Mouse (Mus musculus): ENCODE measurements around the gene 4632433K11Rik. TPM values are rescaled to one million over a fixed set of nuclear protein-coding genes. Genes with fewer than 3 reads are reported as not detected.
A peak's percentile ranks its signal among the peaks of the same experiment; 100 is the strongest.
"Not testable (repeated sequence)": the region's sequence is repeated elsewhere in the genome, so short reads cannot be mapped to it uniquely, and the experiment has no call there.

Gene 4632433K11Rik
- not detected for total RNA-seq (2021)
- long read RNA-seq, experiment 1: 0 reads
- long read RNA-seq, experiment 2: 0 reads

GRCm38 (mm10) chr7:5033818-5034217, at the start of gene 4632433K11Rik:
4632433K11Rik (plus strand) TSS chr7:5034118.
- DNase-seq: no peak
- intact Hi-C loops (cut with DNase I; ENCODE audit: low total_unique reads): no loop called here

DNA sequence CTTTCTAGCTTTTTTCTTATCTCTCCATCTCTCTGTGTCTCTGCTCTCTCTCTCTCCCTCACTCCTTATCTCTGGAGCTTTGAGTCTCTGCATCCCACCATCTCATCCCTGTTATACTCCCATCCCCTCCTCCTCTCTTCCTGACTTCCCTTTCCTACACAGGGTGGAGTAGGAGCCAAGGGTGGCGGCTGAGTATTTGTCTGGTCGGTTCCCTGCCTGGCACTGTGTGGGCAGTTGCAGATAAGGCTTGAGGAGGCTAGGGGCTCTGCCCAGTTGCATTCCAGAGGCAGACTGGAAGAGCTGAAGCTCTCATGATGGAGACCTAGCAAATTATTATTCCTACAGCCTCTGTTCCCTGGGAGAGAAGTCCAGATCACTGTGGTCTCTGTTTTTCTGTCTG, 45.7 kb upstream of the 4632433K11Rik start:
- intact Hi-C loops (cut with DNase I; ENCODE audit: low total_unique reads): no loop called here
- no peak for DNase-seq

GRCm38 (mm10) chr7:4993347-4993998, 40.4 kb upstream of the 4632433K11Rik start:
- intact Hi-C loops (cut with DNase I; ENCODE audit: low total_unique reads): no loop called here
- no peak for DNase-seq

DNA sequence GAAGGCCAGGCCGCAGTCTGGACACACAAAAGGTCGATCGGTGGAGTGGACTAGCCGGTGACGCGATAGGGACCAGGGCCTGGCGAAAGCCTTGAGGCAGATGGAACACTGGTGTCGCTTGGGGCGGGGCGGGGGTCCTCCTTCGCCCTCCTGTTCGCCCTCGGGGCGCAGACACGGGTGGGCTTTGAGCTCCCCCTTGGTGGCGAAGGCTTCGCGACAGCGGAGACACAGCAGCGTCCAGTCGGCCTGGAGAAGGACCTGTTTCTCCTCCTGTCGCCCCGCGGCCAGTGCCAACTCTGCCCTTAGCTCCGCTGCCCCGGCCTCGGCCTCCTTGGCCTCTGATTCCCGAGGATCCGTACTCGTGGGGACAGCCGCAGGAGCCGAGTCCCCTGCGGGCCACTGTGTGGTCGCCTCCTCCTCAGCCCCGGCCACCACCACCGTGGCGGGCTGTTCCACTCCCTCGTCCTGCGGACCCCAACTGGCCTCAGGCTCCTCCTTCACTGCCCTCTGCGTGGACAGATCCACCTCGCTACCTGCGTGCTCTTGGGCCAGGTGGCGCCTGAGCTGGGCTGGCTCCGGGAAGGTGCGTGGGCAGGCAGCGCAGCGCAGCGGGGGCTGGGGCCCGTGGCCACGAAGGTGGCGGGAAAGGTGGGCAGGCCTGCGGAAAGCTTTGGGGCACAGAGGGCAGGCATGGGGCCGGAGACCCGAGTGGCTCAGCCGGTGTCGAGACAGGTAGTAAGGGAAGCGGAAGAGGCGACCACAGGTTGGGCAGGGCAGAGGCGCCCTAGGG, 39.7 kb upstream of the 4632433K11Rik start:
- intact Hi-C loops (cut with DNase I; ENCODE audit: low total_unique reads): no loop called here
- peak; percentile 9 for DNase-seq

GRCm38 (mm10) chr7:4995268-4996002, 38.5 kb upstream of the 4632433K11Rik start:
- intact Hi-C loops (cut with DNase I; ENCODE audit: low total_unique reads): loop anchor here (2.0 kb wide), 1 partner anchor 57 kb away; no protein-coding TSS in a partner anchor
- no peak for DNase-seq

DNA sequence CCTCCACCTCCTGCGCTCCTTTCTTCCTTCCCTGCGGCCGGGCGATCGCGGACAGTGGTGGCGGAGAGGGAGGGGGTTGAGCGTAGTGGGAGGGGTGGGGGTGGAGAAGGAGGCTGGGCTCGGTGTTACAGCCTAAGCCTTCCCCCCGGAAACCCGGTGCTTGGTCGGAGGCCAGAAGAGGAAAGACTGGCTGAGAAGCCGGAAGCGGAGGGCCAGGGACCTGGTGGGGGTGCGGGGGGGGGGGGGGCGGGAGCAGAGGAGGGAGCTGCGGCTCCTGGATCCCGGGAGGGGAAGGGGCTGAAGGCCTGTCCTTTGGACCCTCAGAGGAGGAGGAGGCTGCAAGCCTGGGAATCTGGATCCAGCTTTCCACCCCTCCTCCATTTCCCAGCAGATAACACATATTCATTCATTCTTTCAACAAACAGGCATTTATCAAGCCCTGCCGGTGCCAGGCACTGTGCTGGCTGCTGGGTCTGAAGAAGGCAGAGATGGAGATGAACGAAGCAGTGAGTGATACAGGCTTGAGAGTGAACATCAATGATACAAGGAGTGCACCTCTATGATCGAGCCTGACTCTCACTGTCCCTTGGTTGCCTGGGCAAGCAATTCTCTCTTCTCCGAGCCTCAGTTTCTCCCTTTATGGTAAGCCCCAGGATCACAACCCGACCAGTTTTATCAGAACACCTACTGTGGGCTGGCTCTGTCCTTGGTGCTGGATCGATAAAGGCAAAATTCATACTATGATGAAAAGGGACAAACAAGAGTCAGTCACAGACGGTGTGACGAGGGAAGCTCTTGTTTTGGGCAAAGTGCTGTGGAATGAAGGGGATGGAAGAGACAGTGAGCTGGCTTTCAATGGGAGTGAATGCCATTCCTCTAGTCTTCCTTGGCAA, 37.7 kb upstream of the 4632433K11Rik start, which contains the start of gene Zfp579:
Gene Zfp579, minus strand, starts transcription at position 156 of the 893 bp plus-strand sequence.
- intact Hi-C loops (cut with DNase I; ENCODE audit: low total_unique reads): loop anchor here (2.0 kb wide), 1 partner anchor 57 kb away; no protein-coding TSS in a partner anchor
- DNase-seq: peak; percentile 96

DNA sequence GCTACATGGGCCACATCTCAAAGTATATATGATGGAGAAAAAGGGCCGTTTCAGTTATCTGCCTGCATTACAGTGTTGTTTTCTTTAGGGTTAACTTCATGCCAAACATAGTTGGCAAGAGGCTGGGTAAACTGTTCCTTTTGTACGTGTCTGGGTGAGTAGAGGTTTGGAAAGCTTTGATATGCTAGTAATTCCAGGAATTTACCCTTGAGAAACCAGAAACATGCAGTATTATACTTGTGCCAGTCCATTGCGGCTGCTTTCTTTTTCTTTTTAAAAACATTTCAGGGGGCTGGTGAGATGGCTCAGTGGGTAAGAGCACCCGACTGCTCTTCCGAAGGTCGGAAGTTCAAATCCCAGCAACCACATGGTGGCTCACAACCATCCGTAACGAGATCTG, 37.0 kb upstream of the 4632433K11Rik start:
- intact Hi-C loops (cut with DNase I; ENCODE audit: low total_unique reads): loop anchor here (2.0 kb wide), 1 partner anchor 56 kb away; no protein-coding TSS in a partner anchor
- no peak for DNase-seq

- DNase-seq: no peak
- intact Hi-C loops (cut with DNase I; ENCODE audit: low total_unique reads): no loop called here
These were observed 34.0 kb upstream of the 4632433K11Rik start for GRCm38 (mm10) chr7:4999876-5000275.

DNA sequence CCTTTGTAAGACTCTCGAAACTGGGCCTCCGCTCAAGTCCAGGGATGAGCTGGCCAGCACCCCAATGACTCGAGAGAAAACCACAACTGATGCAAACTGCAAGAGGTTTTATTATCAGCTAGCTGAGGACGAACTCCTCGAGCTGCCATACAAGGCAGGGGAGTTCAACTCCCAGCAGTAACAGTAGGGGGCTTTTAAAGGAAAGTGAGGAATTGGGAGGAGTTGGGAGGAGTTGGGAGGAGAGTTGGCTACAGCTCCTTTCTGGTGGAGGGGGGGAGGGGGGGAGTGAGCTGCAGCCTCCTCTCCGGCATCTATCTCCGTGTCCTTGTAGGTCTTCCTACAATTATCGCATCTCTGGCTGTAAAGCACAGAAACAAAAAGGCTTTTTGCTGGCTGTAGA, 31.0 kb upstream of the 4632433K11Rik start:
- DNase-seq; intact Hi-C loops (cut with DNase I; ENCODE audit: low total_unique reads): not testable (repeated sequence)

- no peak for DNase-seq
- intact Hi-C loops (cut with DNase I; ENCODE audit: low total_unique reads): no loop called here
These were observed 25.7 kb upstream of the 4632433K11Rik start for GRCm38 (mm10) chr7:5008229-5008628.

GRCm38 (mm10) chr7:5012681-5013513, 21.0 kb upstream of the 4632433K11Rik start:
- DNase-seq: no peak
- intact Hi-C loops (cut with DNase I; ENCODE audit: low total_unique reads): no loop called here

- intact Hi-C loops (cut with DNase I; ENCODE audit: low total_unique reads): loop anchor here (5.0 kb wide), 1 partner anchor 38 kb away; the partner anchor contains the start of gene Zfp580
- peak; percentile 95 for DNase-seq
These were observed 19.4 kb upstream of the 4632433K11Rik start, which contains the start of the genes Zfp524 and Fiz1 for GRCm38 (mm10) chr7:5014251-5015117. Zfp524 (plus strand) TSS chr7:5014415. Fiz1 (minus strand) TSS chr7:5014697.

DNA sequence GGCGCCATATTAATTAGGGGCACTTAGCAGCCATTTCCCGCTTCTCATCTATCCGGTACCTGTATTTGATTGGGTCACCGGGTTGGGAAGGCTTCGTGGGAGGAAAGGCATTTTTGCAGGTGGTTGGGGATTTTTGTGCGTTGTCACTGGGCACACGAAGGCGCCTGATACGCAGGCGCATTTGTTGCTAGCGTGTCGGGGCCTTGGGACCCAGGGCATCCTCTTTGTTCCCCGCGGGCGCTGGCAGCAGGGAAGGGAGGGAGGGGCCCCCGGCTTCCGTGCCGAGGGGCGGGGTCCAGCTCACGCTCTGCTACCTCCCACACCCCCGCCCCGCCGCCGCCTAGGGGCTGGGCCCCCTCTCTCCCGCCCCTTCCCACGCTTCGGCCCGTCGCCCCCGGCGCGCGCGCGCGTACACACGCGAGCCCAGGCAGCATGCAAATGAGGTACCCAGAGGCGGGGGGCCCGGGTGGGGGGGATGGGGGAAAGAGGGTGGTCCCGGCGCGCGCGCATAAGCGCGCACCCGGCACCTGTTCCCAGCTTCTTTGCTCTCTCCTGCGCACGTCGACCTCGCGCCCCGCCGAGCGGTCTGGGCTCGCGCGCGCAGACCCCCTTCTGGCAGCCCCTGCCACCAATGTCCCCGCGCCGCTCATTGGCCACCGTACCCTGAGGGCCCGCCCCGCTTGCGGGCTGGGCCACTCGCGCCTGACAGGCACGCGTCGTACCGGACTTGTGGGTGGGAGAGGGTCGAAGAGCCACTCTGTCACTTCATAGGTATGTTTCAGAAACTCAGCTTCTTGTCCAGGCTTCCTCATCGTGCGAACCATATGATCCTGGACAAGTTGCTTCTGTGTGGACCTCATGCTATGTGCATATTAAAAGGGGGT, 18.6 kb upstream of the 4632433K11Rik start, which contains the start of gene Gm44973:
Gene Gm44973, plus strand, starts transcription at position 379 of the 884 bp plus-strand sequence.
- peak; percentile 96 for DNase-seq
- intact Hi-C loops (cut with DNase I; ENCODE audit: low total_unique reads): loop anchor here (5.0 kb wide), 1 partner anchor 37 kb away; the partner anchor contains the start of gene Zfp580

GRCm38 (mm10) chr7:5016057-5016456, 17.9 kb upstream of the 4632433K11Rik start:
- intact Hi-C loops (cut with DNase I; ENCODE audit: low total_unique reads): loop anchor here (5.0 kb wide), 1 partner anchor 36 kb away; the partner anchor contains the start of gene Zfp580
- no peak for DNase-seq

- intact Hi-C loops (cut with DNase I; ENCODE audit: low total_unique reads): loop anchor here (5.0 kb wide), 1 partner anchor 35 kb away; the partner anchor contains the start of gene Zfp580
- DNase-seq: no peak
These were observed 17.0 kb upstream of the 4632433K11Rik start for GRCm38 (mm10) chr7:5016920-5017319.
